Mouse (Mus musculus) ovary, postnatal 10 days (tissue): Measurements from ENCODE around the gene Homer1.
A peak's percentile ranks its signal among the peaks of the same experiment; 100 is the strongest.

ENCODE experiments used
- DNase-seq: peaks from one replicate; pipeline ENCODE4 v3.0.0; 2022; ENCODE audit warnings: low spot score

Gene Homer1

DNA sequence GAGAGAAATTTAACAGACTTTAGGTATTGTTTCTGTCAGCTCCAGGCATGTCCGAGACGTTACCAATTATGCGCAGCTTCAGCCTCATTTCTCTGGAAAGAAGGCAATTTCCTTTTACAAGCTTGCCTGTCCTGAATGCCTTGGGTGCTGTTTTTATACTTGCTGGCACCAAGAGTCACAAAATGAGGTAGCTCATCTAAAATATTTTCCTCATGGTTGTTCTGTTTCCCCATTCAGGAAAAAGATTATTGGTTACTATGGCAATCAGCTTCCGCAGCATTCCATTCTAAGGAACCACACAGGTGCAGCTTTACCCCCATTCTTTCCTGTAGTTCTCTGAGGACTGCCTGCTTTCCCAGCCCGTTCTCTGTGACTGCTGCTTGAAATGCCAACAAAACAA is at the start of gene Homer1:
Gene Homer1 (plus strand): TSS at position 320 of the 400 bp plus-strand sequence.
- DNase-seq, result no peak

DNA sequence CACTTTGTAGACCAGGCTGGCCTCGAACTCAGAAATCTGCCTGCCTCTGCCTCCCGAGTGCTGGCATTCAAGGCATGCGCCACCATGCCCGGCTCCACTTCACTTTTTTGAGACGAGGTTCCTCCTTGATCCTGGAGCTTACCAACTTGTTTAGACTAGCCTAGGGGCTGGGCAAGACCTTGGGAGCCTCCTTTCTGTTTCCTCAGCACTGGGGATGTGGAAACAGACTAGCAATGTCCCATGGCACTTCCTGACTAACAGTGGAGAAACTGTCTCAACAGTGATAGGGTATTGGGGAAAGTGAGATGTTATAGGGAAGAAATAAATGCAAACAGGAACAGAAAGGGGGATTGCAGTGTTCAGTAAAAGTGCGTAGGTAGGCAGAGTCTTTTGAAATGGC is 47.7 kb upstream of the Homer1 start:
- no peak for DNase-seq

DNA sequence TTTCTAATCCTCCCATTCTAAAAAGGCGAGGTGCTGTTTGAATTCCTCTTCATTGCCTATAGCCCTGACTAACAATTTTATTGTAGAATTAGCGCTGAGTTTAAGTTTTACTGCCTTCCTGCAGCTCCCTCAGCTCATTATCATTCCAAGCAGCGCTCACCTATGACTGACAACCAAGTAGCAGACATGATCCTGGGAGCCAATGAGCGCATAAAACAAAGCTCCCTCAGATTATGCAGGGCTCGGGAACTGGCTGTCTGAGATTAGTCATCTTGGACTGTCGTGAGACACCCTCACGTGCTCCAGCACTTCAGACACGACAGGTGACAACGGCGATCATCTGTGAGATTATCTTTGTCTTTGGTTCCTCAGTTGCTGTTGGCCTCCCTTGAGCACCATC is 47.3 kb upstream of the Homer1 start:
- DNase-seq, result no peak

- no peak for DNase-seq
Observed at GRCm38 (mm10) chr13:93252941-93253340, 46.5 kb upstream of the Homer1 start.

DNA sequence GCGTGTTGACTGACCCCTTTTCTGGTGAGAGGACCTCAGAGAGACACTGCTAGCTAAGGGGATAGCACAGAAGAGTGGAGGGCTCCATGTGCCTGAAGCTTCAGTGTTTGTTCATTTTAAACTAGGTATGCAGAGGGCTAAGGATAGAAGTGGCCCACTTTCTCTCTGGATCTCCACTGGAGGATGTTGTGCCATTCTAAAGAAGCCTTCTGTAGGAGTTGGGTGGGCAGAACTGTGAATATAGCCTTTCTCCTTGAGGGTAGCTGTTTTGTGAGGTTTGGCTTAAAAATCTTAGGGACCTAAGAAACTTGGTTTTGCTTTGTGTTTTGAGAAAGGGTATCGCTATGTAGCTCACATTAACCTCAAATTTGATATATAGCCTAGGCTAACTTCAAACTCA is 32.3 kb upstream of the Homer1 start:
- DNase-seq, result no peak

- DNase-seq, result no peak
Observed at GRCm38 (mm10) chr13:93300581-93300980, 1.1 kb downstream of the Homer1 start.

- DNase-seq, result no peak
Observed at GRCm38 (mm10) chr13:93301060-93301459, 1.6 kb downstream of the Homer1 start.

DNA sequence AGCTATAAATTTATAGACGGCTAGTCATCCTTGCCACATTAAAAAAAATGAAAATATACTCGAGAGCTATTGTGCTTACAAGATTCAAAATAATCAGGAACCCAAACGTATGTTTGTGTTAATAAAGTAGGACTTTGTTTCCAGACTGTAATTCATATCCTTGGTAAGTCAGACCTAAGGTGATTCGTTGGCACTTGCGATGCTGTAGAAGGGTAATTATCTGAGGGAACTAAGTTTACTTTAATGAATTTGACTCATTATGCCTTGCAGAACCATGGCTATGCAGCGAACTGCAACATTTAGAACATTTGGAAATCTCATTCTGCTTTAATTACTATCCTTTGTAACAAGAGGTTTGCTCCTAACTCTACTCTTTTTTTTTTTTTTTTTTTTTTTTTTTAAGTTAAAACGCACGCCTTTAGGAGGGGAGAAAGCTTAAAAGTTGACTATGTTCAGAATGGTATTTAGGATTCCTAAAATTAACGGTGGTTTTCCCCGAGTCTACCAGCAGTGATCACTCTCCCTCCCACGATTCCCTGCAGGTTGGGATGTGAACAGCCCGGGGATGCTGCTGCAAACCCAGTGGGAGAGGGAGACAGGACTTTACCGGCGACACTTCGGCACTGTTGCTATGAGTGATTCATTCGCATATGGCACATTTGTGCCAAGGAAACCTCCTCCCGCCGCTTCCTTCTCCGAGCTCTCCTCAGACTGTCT is 3.6 kb downstream of the Homer1 start:
- no peak for DNase-seq

DNA sequence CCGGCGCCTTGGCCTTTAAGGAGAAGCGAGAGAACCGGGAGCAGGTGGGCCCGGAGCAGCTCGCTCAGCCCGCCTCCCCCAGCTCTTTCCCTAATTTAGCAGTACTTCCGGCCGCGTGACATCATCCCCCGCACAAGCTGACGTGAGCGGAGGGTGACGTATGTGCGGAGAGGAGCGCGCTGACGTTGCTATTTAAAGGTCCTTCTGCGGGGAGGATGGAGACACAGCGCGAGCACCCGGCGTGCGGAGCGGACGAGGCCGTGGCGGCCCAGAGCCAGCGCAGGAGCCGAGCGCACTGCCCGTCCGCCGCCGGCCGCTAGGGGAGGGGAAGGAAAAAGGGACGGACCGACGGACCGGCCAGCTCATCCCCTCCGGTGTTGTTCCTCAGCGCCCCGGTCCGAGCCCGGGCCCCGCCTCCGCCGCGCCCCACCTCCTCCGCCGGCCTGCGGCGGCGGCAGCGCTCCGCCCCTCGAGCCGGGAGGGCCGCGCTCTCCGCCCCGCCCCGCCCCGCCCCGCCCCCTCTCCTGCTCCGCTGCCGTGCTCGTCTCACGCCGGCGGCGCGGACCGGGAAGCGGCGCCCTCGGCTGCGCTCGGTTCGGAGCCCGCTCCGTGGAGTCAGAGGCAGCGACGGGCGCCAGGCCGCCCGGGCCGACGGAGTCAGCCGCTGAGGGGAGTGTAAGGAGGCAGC is 4.3 kb downstream of the Homer1 start:
- peak; percentile 92 for DNase-seq

DNA sequence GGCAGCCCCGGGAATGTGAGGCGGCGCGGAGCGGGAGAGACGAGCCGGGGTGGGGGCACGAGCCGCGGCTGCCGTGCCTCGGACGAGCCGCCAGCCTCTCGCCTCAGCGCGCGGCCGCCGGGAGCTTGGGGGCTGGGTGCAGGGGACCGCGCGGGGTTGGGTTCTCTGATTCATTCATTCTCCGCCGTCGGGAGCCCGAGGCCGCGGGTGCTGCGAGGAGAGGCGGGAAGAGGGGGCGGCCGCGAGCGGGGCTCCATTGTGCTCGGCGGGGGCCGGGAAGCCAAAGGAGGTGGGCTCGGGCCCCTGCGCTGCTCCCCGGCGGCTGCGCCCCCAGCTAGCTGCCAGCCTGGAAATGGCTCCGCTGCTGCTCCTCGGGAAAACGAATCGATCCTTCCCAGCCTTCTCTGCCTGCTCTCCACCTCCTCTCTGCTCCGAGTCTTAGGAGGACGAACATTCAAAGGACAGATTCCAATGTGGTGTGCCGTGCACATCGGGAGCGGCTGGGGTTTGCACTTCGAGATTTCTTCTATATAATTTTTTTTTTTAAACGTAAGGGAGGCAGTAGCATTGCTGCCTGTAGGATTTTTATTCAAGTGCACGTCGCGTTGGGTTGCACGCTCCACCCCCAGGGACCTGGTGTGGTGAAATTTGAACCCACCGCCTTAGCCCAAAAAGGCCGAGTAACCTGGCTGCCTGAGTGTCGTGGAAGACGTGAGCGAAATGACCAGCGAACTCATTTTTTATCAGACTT is 5.0 kb downstream of the Homer1 start:
- DNase-seq, result no peak

- DNase-seq, result no peak
Observed at GRCm38 (mm10) chr13:93305149-93305548, 5.7 kb downstream of the Homer1 start.

DNA sequence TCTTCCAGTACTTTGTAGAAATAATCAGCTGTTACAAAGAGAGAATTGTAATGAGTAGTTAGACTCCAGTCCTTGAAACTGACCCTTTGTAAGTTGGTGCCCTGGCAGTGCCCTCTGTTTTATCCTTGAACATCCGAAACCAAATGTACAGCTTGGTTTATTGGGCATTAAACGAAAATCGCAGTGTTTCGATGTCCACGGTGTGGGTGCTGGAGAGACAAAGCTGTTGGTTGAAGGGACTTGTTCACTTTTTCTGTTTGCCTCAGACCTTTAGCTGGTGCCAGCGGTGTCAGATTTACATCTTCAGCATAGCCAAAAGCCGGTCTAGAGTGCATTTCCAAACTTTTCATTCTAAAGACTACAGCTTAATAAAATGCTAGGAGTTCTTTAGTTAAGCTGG is 6.2 kb downstream of the Homer1 start:
- no peak for DNase-seq

DNA sequence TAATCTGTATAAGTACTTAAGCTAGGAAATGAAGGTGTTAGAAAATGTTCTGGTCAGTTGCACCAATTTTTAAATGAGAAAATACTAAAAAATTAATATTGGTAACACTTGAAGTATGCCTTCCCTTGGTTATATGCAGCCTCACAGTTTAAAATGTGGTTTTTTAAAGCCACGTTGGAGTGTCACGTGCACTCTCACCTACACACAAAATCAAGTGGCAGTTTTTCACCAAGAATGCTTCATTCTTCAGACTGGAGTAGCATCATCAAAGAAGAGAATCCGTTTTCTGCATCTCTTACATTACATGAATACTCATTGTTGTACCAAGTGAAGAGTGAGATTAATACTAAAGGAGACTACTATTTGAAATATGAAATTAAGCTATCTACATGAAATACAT is 7.1 kb downstream of the Homer1 start:
- no peak for DNase-seq

DNA sequence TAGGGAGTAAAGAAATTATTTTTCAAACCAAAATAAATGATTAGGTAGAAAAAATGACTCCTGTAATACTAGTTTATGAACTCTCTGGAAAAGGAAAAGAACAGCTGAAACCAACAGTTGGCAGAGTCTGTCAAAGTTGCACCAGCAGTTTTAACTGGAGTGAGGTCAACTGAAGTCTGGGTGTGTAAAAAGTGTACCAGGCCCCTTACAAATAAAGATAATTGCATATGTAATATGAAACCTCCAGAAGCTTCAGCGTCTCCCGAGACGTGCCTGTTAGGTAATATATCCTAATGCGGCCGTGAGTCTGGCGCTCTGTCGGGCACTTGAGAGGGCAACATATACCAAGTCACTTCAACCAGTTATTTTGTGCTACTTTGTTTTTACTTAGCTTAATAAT is 8.3 kb downstream of the Homer1 start:
- no peak for DNase-seq

DNA sequence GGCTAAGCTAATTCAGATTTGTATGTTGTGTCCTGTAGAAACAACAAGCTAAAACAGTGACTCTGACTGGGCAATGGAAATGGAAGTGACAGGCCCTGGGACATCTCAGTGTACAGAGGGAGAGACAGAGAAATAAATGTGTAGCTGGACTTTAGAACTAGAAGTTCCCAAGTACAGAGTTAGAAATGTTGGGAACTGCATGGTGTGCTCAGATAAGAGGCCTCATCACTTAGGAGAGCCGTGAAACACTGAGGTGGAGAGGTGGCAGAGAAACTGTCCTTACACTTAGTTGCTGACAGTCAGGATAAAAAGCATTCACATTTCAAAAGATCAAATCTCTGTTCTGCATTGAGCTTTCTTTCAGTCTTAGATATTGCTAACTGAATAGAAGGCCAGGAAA is 9.9 kb downstream of the Homer1 start:
- DNase-seq, result no peak

DNA sequence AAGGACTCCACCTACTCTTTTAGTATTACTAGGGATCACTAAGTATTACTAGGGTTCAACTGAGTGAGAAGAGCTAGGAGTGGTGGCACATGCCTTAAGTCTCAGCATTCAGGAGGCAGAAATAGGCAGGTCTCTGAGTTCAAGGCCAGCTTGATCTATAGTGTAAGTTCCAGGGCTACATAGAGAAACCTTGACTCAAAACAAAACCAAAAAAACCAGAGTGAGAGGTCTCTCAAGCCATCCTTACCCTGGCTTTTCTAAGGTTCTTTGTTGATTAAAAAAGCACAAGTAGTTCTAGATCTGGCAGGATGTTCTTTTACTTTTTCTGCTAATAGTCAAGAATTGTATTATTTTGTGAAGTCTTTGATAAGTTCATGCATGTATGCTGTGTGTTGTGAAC is 13.1 kb downstream of the Homer1 start:
- DNase-seq, result no peak

- no peak for DNase-seq
Observed at GRCm38 (mm10) chr13:93314322-93314721, 14.9 kb downstream of the Homer1 start.

DNA sequence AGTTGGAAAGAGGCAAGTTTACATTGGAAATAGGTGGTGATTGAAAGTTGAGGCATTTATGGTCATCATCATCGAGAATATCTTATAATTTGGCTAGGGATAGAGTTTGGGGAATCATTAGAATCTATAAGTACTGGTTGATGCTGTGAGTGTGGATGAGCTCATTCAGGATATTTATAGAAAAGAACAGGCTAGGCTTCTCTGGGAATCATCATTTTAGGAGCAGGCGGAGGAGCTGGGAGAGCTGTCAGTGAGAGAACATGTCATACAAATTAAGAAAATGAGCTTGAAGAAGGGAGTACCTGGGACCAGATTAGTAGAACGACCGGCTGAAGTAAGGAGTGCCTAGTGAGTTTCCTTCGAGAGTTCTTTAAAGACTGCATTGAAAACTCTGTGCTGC is 20.7 kb downstream of the Homer1 start:
- DNase-seq, result no peak

GRCm38 (mm10) chr13:93326326-93326725 is 26.9 kb downstream of the Homer1 start:
- DNase-seq, result no peak

DNA sequence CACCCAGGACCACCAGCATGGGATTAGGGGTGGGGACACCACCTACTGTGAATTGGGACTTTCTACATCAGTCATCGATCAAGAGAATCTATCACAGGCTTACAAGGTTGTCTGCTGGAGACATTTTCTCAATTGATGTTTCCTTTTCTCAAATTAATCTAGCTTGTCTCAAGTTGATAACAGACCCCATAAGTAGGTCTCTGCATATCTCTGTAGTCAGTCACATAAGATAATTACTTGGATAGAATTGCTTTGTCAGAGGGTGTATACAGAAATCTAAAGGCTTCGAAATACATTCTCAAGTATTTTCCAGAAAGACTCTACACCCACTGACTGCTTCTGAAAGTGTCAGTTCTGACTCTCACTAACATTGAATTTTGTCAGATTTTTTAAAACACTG is 32.3 kb downstream of the Homer1 start:
- no peak for DNase-seq

GRCm38 (mm10) chr13:93332491-93332890 is 33.1 kb downstream of the Homer1 start:
- DNase-seq, result no peak

DNA sequence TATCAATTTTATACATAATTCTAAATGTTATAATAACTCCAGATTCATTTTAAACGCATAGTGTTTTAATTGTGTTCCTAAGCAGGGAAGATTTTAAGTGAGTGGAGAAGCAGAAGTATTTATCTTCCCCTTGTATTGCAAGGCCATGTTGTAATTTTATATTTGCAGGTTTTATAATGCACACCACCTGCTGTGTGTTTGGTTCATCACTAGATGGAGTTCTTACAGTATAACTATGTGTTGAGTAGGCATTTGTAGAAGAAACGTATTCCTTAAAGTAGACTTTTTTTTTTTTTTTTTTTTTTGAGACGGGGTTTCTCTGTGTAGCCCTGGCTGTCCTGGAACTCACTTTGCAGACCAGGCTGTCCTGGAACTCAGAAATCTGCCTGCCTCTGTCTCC is 35.9 kb downstream of the Homer1 start:
- no peak for DNase-seq

DNA sequence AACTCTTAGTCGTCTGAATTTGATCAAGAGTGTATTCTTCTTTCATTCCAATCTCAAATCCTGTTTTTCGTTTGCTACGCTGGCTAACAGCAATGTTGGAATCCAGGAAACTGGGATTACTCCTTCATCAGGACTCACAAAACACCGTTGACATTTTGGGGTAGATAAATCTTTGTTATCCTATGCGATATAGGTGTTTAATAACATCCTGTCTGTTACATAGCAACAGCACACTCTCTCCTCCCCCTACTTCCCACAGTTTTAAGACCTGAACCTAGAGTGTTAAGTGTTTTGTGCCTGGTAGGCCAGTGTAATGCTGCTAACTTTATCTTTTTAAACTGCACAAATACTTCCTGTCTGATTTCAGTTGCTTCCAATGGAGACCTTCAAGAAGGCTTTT is 39.0 kb downstream of the Homer1 start:
- no peak for DNase-seq
